In the genomic region with DNA sequence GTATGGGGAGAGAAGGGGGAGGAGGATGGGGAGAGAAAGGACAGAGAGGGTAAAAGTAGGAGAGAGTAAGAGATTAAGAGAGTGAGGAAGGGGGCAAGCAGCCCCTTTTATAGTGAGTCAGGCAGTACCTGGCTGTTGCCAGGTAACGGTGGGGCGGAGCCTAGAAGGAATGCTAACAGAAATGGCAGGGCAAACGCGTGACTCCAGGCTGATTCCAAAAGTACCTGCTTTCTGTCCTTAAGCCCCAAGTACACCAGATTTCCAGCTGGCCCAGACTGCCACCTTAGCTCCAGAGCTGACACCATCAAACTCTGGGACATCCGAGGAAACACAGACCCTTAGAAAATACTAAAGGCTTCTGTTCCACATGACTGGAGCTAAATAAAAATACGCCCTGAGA, we compare ENCODE assay signal across 8 mouse cellular contexts. TPM values are rescaled to one million over a fixed set of nuclear protein-coding genes. Genes with fewer than 3 reads are reported as not detected.
A peak's percentile ranks its signal among the peaks of the same experiment; 100 is the strongest.
DNase-seq lines count a peak whose midpoint lies in the region; ATAC-seq and TF ChIP-seq lines count a peak whose summit lies in the region.

No protein-coding gene starts in this region.

- peaks cover 57% of the 10 kb centered on the region for H3K4me1 ChIP-seq in forebrain, embryonic 10.5 days
- H3K4me1 ChIP-seq in forebrain, embryonic 11.5 days (replicated peaks; ENCODE audit: control insufficient read depth, insufficient read depth, low read length): peaks cover 14% of the 10 kb centered on the region; the same call in 1 of the 2 replicates
- H3K4me1 ChIP-seq in bone marrow macrophage, adult 2 months (ENCODE audit: control insufficient read depth, insufficient read depth, low read length): peaks cover 14% of the 10 kb centered on the region
- peaks cover 62% of the 10 kb centered on the region for H3K4me1 ChIP-seq in hindbrain, embryonic 13.5 days (replicated peaks)
- peaks cover 10% of the 10 kb centered on the region for H3K4me1 ChIP-seq in liver, embryonic 11.5 days (replicated peaks; ENCODE audit: control insufficient read depth, insufficient read depth, low read length)

- H3K9me3 ChIP-seq in forebrain, embryonic 10.5 days: no peaks in the 10 kb centered on the region
- H3K9me3 ChIP-seq in forebrain, embryonic 11.5 days (ENCODE audit: control insufficient read depth, low read length): no peaks in the 10 kb centered on the region
- no peaks in the 10 kb centered on the region for H3K9me3 ChIP-seq in hindbrain, embryonic 13.5 days
- no peaks in the 10 kb centered on the region for H3K9me3 ChIP-seq in liver, embryonic 11.5 days (ENCODE audit: control insufficient read depth, low read length)

- no peak for TF ChIP-seq CTCF in bone marrow macrophage, adult 2 months (IDR thresholded peaks at IDR 0.05; ENCODE audit: low read depth, low read length)

- no peak for TF ChIP-seq POLR2A in bone marrow macrophage, adult 2 months (IDR thresholded peaks at IDR 0.05; ENCODE audit: borderline replicate concordance, low read depth, low read length)

- ATAC-seq in forebrain, embryonic 11.5 days (replicated peaks; ENCODE audit: low FRiP score): no peak
- ATAC-seq in hindbrain, embryonic 13.5 days (ENCODE audit: low FRiP score): peak; percentile 61; the same call in 1 of the 2 replicates
- no peak for ATAC-seq in liver, embryonic 11.5 days (replicated peaks; ENCODE audit: low FRiP score)
- no peak for ATAC-seq in frontal cortex, adult (ENCODE audit: low TSS enrichment)

- DNase-seq in forebrain, embryonic 10.5 days (ENCODE audit: extremely low spot score, low spot score): no peak
- DNase-seq in forebrain, embryonic 11.5 days (ENCODE audit: low spot score): no peak
- DNase-seq in liver, embryonic 11.5 days (ENCODE audit: low spot score): no peak
- DNase-seq in right cerebral cortex, postnatal 36 days (ENCODE audit: low spot score in 2 of 2): peak; percentile 32 to 36
- DNase-seq in thymus, postnatal 0 days (ENCODE audit: low spot score): no peak

- no peak overlapping the region; the same call in 1 of the 2 replicates for H3K4me2 ChIP-seq in forebrain, embryonic 11.5 days (ENCODE audit: low read depth, low read length, severe bottlenecking)
- H3K4me2 ChIP-seq in hindbrain, embryonic 13.5 days: peak overlapping the region; percentile 37; the same call in 1 of the 2 replicates
- H3K4me2 ChIP-seq in liver, embryonic 11.5 days: peak overlapping the region; percentile 55

- WGBS in forebrain, embryonic 10.5 days: 23% methylated on average over 6 of the region's 6 CpGs
- WGBS in forebrain, embryonic 11.5 days: 21% methylated on average over 6 of the region's 6 CpGs
- 26% methylated on average over 6 of the region's 6 CpGs for WGBS in hindbrain, embryonic 13.5 days
- 35% methylated on average over 6 of the region's 6 CpGs for WGBS in liver, embryonic 11.5 days

- H3K4me3 ChIP-seq in forebrain, embryonic 10.5 days: peak overlapping the region; percentile 20; the same call in 1 of the 2 replicates
- no peak overlapping the region for H3K4me3 ChIP-seq in forebrain, embryonic 11.5 days (ENCODE audit: low read depth, low read length)
- H3K4me3 ChIP-seq in bone marrow macrophage, adult 2 months (ENCODE audit: insufficient read depth, low read length): peak overlapping the region; percentile 35
- no peak overlapping the region for H3K4me3 ChIP-seq in hindbrain, embryonic 13.5 days
- peak overlapping the region; percentile 5; the same call in 1 of the 2 replicates for H3K4me3 ChIP-seq in liver, embryonic 11.5 days (ENCODE audit: low read depth, low read length)

- no peaks in the 10 kb centered on the region for H3K36me3 ChIP-seq in forebrain, embryonic 10.5 days (replicated peaks)
- no peaks in the 10 kb centered on the region for H3K36me3 ChIP-seq in forebrain, embryonic 11.5 days (ENCODE audit: control insufficient read depth, insufficient read depth, low read length)
- no peaks in the 10 kb centered on the region for H3K36me3 ChIP-seq in hindbrain, embryonic 13.5 days
- H3K36me3 ChIP-seq in liver, embryonic 11.5 days (ENCODE audit: control insufficient read depth, insufficient read depth, low read length): no peaks in the 10 kb centered on the region

- no peak overlapping the region for H3K27ac ChIP-seq in forebrain, embryonic 10.5 days
- no peak overlapping the region for H3K27ac ChIP-seq in forebrain, embryonic 11.5 days (ENCODE audit: low read depth, low read length)
- H3K27ac ChIP-seq in bone marrow macrophage, adult 2 months (ENCODE audit: insufficient read depth, low read depth, low read length): no peak overlapping the region
- no peak overlapping the region for H3K27ac ChIP-seq in hindbrain, embryonic 13.5 days
- peak overlapping the region; percentile 66 for H3K27ac ChIP-seq in liver, embryonic 11.5 days (ENCODE audit: low read depth, low read length)

- H3K27me3 ChIP-seq in forebrain, embryonic 10.5 days (ENCODE audit: poor library complexity, severe bottlenecking): peaks cover 25% of the 10 kb centered on the region
- H3K27me3 ChIP-seq in forebrain, embryonic 11.5 days (ENCODE audit: control insufficient read depth, insufficient read depth, low read length): no peaks in the 10 kb centered on the region; the same call in 1 of the 2 replicates
- peaks cover 7% of the 10 kb centered on the region; the same call in 1 of the 2 replicates for H3K27me3 ChIP-seq in hindbrain, embryonic 13.5 days
- H3K27me3 ChIP-seq in liver, embryonic 11.5 days (replicated peaks; ENCODE audit: control insufficient read depth, insufficient read depth, low read length): no peaks in the 10 kb centered on the region

- no peak overlapping the region for H3K9ac ChIP-seq in forebrain, embryonic 11.5 days (ENCODE audit: low read length)
- H3K9ac ChIP-seq in hindbrain, embryonic 13.5 days: no peak overlapping the region; the same call in 1 of the 2 replicates
- no peak overlapping the region for H3K9ac ChIP-seq in liver, embryonic 11.5 days (ENCODE audit: low read depth, low read length)

RNA-seq across cellular contexts. Expression of a gene that starts 40.0 kb away (rescaled TPM):
- 20.5 and 21.0 TPM in 2 replicates for polyA plus RNA-seq in forebrain, embryonic 10.5 days (2016; fragmentation: Nextera tagmentation; extraction: Ambion mirVana)
- 17.0 and 19.9 TPM in 2 replicates for polyA plus RNA-seq in forebrain, embryonic 11.5 days (2014; fragmentation: Nextera tagmentation; extraction: Ambion mirVana)
- 0.25 TPM in 1 of 2 replicates, not detected in the other for polyA plus RNA-seq in bone marrow macrophage, adult 2 months (2012; ENCODE audit: insufficient read depth, insufficient read length, missing spikeins)
- 37.9 and 40.2 TPM in 2 replicates for polyA plus RNA-seq in hindbrain, embryonic 13.5 days (2015; fragmentation: Nextera tagmentation; extraction: Ambion mirVana)
- polyA plus RNA-seq in liver, embryonic 11.5 days (2014; fragmentation: Nextera tagmentation; extraction: Ambion mirVana): 9.9 and 11.6 TPM in 2 replicates
- 148 and 166 TPM in 2 replicates for polyA plus RNA-seq in thymus, postnatal 0 days (2015; fragmentation: Nextera tagmentation; extraction: Ambion mirVana)

Comparison
In these comparisons a context has a peak if more than half of its experiments do, and no peak if none do; other contexts are left out.
1. H3K4me3 ChIP-seq: peak in forebrain, embryonic 10.5 days (single experiment), bone marrow macrophage, adult 2 months (single experiment) and liver, embryonic 11.5 days (single experiment); none in forebrain, embryonic 11.5 days (single experiment) and hindbrain, embryonic 13.5 days (single experiment).
2. DNase-seq: peak in right cerebral cortex, postnatal 36 days (2 of 2); none in forebrain, embryonic 10.5 days (single experiment), forebrain, embryonic 11.5 days (single experiment), liver, embryonic 11.5 days (single experiment) and thymus, postnatal 0 days (single experiment).